Mouse (Mus musculus) intestine, embryonic 15.5 days (tissue): ENCODE data around the gene Tspoap1. TPM values are rescaled to one million over a fixed set of nuclear protein-coding genes. Genes with fewer than 3 reads are reported as not detected.

Experiments used
- ATAC-seq: fragments of 200-750 bp; cut with Nextera tagmentation; 2 replicates; pipeline ENCODE4 v1.8.0; 2017; ENCODE audit warnings: moderate TSS enrichment, moderate library complexity
- H3K27ac ChIP-seq: fragments of 300-500 bp; sonication (generic); 2 replicates; pipeline ENCODE4 v1.5.1; 2015; ENCODE audit warnings: mild to moderate bottlenecking, inconsistent platforms
- H3K27me3 ChIP-seq: fragments of 300-500 bp; sonication (generic); replicated peaks from 2 replicates; pipeline ENCODE4 v1.6.1; 2015; ENCODE audit warnings: inconsistent platforms
- H3K36me3 ChIP-seq: fragments of 300-500 bp; sonication (generic); 2 replicates; pipeline ENCODE4 v1.6.1; 2015; ENCODE audit warnings: inconsistent platforms
- H3K4me1 ChIP-seq: fragments of 300-500 bp; sonication (generic); replicated peaks from 2 replicates; pipeline ENCODE4 v1.6.1; 2015; ENCODE audit warnings: inconsistent platforms
- H3K4me2 ChIP-seq: fragments of 300-500 bp; sonication (generic); replicated peaks from 2 replicates; pipeline ENCODE4 v1.6.1; 2015; ENCODE audit warnings: mild to moderate bottlenecking, inconsistent platforms
- H3K4me3 ChIP-seq: fragments of 300-500 bp; sonication (generic); replicated peaks from 2 replicates; pipeline ENCODE4 v1.5.1; 2015; ENCODE audit warnings: inconsistent platforms
- H3K9ac ChIP-seq: fragments of 300-500 bp; sonication (generic); 2 replicates; pipeline ENCODE4 v1.6.1; 2015; ENCODE audit warnings: inconsistent platforms
- H3K9me3 ChIP-seq: fragments of 300-500 bp; sonication (generic); 2 replicates; pipeline ENCODE4 v1.6.1; 2016; ENCODE audit warnings: inconsistent platforms
- WGBS: fragments of 180-500 bp; shearing (Covaris S2); methylation state at CpG from one replicate; pipeline ENCODE4 v1.1.7; 2015; 5-methylcytosine and 5-hydroxymethylcytosine counted together
- polyA plus RNA-seq: library from polyadenylated mRNA; unstranded; fragments of >200 nt; fragmentation: Nextera tagmentation; extraction: Ambion mirVana; gene quantifications from 2 replicates; pipeline ENCODE4 v1.2.1, GENCODE M21; 2015

Gene Tspoap1
- polyA plus RNA-seq, 1 experiment from 2014 or later = 0.96 TPM

DNA sequence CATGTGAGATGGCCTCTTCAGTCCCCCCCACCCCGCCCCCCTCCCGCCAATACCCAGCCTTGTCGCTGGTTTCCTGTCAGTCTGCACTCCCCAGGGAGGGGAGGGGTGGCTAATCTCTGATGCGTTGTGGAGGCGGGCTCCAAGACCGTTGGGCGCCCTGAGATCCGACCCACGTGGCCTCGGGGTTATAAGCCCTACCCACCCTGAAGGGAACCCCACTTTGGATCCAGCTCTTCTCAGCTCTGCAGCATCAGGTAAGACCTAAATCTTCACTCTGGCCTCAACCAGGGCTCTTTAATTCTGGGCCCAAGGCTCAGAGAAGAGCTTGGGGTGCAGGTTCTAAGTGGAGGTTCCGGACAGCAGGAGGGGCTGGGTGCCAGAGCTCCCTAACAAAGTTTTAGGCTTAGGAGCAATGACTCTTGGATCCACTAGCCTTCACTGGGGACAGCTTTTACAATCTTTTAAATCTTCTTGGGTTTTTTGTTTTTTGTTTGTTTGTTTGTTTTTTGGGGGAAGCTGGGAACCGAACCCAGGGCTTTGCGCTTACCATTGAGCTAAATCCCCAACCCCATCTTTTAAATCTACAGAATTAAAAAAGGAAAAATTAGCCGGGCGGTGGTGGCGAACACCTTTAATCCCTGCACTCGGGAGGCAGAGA lies 4.9 kb upstream of the Tspoap1 start:
- no peak overlapping the region for H3K4me2 ChIP-seq
- no peaks in the 10 kb centered on the region for H3K4me1 ChIP-seq
- H3K27ac ChIP-seq = no peak overlapping the region
- peak; percentile 60; the same call in 1 of the 2 replicates for ATAC-seq
- 77% methylated on average over 17 of the region's 17 CpGs for WGBS
- no peak overlapping the region for H3K9ac ChIP-seq
- no peak overlapping the region for H3K4me3 ChIP-seq
- no peaks in the 10 kb centered on the region for H3K9me3 ChIP-seq
- peaks cover 4% of the 10 kb centered on the region for H3K27me3 ChIP-seq
- H3K36me3 ChIP-seq = no peaks in the 10 kb centered on the region

DNA sequence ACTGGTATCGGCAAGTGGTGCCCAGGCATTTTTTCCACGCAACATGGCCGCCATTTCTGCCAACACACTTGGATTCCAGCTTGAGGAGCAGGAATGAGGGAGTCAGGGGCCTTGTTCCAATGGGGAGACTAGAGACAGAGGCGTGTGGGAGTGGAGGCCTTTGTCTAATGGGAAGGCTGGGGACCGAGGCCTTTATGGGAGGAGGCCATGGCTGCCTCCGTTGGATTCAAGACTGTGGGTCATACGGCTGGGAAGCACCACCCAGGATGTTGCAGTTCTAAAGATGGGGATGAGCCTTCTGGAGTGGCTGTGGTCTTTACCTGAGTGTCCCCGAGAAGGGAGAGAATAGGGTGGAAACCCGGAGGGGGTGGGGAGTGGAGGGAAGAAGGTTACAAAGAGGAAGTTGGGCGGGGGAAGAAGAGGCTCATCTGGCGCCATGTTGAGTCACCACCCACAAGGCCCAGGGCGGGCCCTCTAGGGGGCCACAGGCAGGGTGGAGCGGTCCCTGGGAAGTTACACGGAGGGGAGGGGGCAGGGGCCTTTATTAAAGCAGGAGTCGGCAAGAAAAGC lies 4.0 kb upstream of the Tspoap1 start:
- no peaks in the 10 kb centered on the region for H3K4me1 ChIP-seq
- ATAC-seq = no peak
- peaks cover 12% of the 10 kb centered on the region for H3K27me3 ChIP-seq
- H3K27ac ChIP-seq = 0 out of 2 replicates have a peak overlapping the region, but pooled peaks have one; percentile 13
- H3K4me3 ChIP-seq = peak overlapping the region; percentile 7; the same call in 1 of the 2 replicates
- WGBS = 85% methylated on average over 15 of the region's 15 CpGs
- no peak overlapping the region for H3K4me2 ChIP-seq
- no peak overlapping the region for H3K9ac ChIP-seq
- no peaks in the 10 kb centered on the region for H3K36me3 ChIP-seq
- no peaks in the 10 kb centered on the region for H3K9me3 ChIP-seq

DNA sequence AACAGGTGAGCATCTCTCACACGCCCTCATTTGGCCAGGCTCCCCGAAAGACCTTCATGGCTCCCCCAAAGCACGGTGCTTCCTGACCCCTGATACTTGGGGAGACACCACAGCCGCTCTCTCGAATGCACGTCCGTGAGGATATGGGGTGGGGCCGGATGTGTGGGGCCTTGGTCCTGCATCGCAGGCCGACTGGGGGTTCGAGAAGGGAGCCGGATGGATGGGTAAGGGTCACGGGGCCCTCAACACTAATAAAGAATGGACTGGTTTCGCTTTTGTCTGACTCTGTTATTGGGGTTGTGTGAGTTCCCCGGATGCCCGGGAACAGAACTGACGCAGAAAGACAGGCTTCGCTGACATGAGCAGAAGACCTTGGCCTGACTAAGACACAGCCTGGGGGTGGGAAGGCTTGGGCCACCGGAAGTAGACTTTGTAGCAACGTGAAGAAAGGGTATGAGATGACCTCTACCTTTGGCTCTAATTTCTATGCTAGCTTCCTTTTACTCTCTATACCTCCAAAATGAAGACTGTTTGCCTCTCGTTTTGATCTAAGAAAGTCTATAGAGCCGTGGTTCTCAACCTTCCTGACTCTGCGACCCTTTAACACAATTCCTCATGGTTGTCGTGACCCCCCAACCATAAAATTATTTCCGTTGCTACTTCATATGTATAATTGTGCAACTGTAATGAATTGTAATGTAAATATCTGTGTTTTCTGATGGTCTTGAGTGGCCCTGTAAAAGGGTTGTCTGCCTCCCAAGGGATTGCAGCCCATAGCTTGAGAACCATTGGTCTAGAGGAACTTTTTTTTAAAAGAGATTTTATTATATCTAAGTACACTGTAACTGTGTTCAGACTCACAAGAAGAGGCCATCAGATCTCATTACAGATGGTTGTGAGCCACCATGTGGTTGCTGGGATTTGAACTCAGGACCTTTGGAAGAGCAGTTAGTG lies 3.1 kb upstream of the Tspoap1 start:
- H3K9me3 ChIP-seq = no peaks in the 10 kb centered on the region
- H3K27me3 ChIP-seq = peaks cover 22% of the 10 kb centered on the region
- no peak overlapping the region for H3K27ac ChIP-seq
- no peak overlapping the region for H3K9ac ChIP-seq
- H3K4me2 ChIP-seq = no peak overlapping the region
- no peaks in the 10 kb centered on the region for H3K4me1 ChIP-seq
- no peak for ATAC-seq
- no peaks in the 10 kb centered on the region for H3K36me3 ChIP-seq
- H3K4me3 ChIP-seq = no peak overlapping the region; the same call in 1 of the 2 replicates
- WGBS = 88% methylated on average over 25 of the region's 25 CpGs

DNA sequence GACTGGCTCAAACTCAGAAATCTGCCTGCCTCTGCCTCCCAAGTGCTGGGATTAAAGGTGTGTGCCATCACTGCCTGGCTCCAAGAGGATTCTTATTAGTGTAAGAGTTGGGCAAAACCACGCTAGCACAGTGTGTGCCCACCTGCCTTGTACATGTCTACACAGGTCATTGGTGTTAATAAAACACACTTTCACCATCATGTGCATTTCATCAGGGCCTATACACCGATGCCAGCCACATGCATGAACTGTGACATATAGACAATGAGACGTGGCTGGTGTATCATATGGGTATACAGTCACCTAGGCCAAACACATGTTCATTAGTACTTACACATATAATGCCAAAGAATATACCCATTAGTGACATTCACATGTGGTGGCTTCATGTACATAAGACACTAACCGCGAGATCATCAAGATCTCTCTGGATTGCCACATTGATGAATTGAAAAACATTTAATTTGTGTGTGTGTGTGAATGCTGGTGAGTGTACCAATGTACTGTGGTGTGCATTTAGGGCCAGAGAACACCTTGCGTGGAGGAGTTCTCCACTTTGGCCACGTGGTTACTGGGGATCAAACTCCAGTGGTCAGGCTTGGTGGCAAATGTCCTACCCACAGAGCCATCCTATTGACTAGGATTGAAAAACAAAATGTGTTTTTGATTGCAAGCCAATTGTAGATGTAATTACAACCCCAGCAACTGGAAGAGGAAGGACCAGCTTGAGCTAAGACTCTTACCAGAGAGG lies 2.0 kb upstream of the Tspoap1 start:
- no peaks in the 10 kb centered on the region for H3K9me3 ChIP-seq
- H3K4me3 ChIP-seq = no peak overlapping the region

DNA sequence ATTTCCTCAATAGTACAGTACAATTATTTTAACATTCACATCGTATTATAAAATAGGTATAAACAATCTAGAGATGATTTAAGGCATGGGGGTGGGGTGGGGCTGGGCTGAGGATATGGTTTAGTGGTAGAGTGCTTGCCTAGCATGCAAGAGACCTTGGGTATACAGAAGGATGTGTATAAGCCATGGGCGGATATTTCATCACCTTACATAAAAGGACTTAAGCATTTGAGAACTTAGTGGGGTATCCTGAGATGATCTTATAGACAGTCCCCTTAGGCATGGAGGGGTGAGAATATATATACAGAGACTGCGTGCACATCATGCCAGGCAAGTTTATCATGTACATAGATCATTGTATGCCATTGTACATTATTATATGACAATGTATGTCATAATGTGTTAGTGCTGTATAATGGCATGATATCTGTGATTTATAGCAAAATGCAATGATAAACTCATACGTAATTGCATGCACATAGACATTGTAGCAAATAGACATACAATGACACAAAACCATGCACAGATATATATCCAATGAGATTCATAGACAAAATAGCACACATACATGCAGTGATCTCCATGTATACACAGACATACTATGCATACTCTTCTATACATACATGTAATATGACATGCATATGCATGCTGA lies 1.3 kb upstream of the Tspoap1 start:
- peaks cover 7% of the 10 kb centered on the region for H3K4me1 ChIP-seq
- H3K36me3 ChIP-seq = no peaks in the 10 kb centered on the region
- no peak overlapping the region for H3K27ac ChIP-seq
- no peaks in the 10 kb centered on the region for H3K9me3 ChIP-seq
- no peak overlapping the region for H3K9ac ChIP-seq
- 65% methylated on average over 4 of the region's 4 CpGs for WGBS
- H3K27me3 ChIP-seq = peaks cover 40% of the 10 kb centered on the region
- H3K4me2 ChIP-seq = no peak overlapping the region
- no peak for ATAC-seq
- no peak overlapping the region for H3K4me3 ChIP-seq

More for the DNA sequence above, 2.0 kb upstream of the Tspoap1 start:
- Histone ChIP-seq H3K9ac (no peak overlapping the region), H3K27me3 (peaks cover 32% of the 10 kb centered on the region), H3K27ac (no peak overlapping the region), H3K4me1 (peaks cover under 1% of the 10 kb centered on the region; the same call in 1 of the 2 replicates), H3K4me2 (no peak overlapping the region), H3K36me3 (no peaks in the 10 kb centered on the region)
- no peak for ATAC-seq
- 77% methylated on average over 7 of the region's 7 CpGs for WGBS

DNA sequence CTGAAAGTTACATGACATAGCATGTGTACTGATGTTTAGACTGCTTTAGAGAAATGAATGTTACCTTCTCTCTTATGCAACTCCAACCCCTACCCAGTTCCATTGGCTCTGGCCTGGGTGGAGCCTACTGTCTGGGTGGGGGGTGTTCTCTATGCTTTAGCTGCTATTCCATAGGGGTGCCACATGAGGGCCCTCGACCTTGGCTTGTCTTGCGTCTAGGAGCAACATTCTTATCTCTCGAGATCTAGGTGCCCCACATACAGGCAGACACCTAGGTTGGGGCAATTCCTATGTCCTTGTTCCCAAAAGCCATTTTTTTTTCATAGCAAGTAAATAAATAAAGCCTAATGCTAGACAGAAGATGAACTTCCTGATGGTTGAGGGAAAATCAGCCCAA lies 734 bp upstream of the Tspoap1 start:
- no peaks in the 10 kb centered on the region for H3K36me3 ChIP-seq
- H3K4me1 ChIP-seq = peaks cover 13% of the 10 kb centered on the region
- ATAC-seq = no peak
- H3K9ac ChIP-seq = no peak overlapping the region
- peaks cover 45% of the 10 kb centered on the region for H3K27me3 ChIP-seq
- no peak overlapping the region for H3K27ac ChIP-seq
- H3K4me2 ChIP-seq = no peak overlapping the region
- no peak overlapping the region for H3K4me3 ChIP-seq
- H3K9me3 ChIP-seq = no peaks in the 10 kb centered on the region
- WGBS = 3% methylated on average over 3 of the region's 3 CpGs

DNA sequence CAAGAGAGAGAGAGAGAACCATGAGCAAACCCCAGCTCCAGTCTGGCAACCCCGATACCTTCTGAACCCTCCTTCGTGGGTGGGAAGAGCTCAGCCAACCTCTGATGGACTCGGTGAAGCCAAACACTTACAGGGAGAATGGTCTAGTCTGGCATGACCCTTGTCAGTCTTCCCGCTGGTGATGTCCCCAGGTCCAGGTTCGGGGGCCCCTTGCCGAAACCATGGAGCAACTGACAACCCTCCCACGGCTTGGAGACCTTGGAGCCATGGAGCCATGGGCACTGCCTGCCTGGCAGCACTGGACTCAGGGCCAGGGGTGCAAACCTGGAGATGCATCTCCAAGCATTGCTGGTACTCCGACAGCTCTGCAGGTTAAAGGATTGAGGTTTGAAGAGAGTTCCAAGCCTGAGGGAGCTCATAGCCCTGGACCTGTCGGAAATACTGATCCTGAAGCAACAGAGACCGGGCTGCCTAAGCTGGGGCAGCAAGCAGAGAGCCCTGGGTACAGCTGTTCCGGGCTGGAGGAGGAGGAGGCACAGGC lies 910 bp downstream of the Tspoap1 start:
- Histone ChIP-seq H3K4me3 (no peak overlapping the region), H3K4me1 (peaks cover 13% of the 10 kb centered on the region), H3K9me3 (no peaks in the 10 kb centered on the region), H3K27me3 (peaks cover 61% of the 10 kb centered on the region), H3K9ac (no peak overlapping the region), H3K27ac (no peak overlapping the region), H3K36me3 (no peaks in the 10 kb centered on the region), H3K4me2 (no peak overlapping the region)
- no peak for ATAC-seq
- WGBS = 74% methylated on average over 11 of the region's 11 CpGs

DNA sequence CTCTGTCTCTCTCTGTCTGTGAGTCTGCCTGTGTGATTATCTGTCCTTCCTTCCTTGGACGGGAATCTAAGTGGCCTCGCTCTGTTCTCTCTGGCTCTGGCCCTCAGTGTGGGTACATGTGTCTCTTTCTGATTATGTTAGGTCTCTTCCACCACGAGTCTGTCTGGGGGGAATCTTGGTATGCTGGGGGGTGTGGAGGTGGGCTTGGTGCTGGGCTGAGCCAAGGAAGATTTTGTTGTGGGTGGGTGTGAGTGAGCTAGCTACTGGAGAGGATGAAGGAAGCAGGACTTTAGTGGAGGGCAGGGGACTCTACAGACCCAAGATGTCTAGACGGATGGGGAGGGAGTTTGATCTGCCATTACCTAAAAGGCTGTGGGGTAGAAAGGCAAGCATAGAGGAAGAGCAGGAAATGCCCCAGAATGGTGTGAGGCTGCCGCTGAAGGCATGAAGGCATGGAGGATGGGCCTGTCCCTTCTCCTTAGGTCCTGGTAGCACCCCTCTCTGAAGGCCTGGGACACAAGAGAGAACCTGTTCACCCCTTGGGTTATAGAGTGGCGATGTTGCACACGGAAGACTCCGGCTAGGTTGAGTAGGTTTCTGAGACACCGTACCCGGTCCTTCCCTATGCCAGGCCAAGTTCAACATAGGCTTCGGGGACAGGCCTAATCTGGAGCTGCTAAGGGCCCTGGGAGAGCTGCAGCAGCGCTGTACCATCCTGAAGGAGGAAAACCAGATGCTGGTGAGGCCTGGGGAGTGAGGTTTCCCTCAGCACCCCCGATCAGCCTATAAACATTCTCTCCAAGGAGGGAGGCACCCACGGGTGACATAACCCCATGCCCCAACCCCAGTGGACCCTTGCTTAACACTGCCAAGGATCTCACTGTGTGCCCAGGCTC lies 1.7 kb downstream of the Tspoap1 start:
- WGBS = 77% methylated on average over 14 of the region's 14 CpGs
- H3K27me3 ChIP-seq = peaks cover 66% of the 10 kb centered on the region
- ATAC-seq = no peak

DNA sequence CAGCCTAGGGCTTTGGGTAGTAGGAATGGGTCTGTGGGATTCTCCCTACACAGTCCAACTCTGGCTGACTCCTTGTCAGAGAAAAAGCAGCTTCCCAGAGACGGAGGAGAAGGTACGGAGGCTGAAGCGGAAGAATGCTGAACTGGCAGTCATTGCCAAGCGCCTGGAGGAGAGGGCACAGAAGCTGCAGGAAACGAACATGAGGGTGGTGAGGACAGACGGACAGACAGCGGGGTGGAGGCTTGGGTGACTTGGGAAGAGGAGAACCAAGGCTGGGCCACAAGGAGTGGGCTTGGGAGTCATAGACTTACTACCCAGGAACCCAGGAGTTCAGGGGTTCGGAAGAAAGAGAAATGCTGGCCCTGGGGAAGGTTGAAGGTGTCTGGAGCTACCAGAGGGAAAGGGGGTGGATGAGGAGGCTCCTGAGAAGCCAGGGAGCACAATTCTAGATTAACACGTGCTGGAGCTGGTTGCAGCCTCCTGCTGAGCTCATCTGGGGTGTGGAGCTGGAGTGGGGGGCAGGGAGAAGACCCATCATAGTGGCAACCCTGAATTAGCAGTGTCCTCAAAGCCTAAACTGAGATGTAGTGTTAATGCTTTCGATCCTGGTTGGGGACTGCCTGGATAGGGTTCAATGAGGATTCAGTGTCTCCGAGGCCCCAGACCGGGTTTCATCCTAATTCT lies 2.5 kb downstream of the Tspoap1 start:
- Histone ChIP-seq H3K4me3 (peak overlapping the region; percentile 48; the same call in 1 of the 2 replicates), H3K4me2 (peak overlapping the region; percentile 99; the same call in 1 of the 2 replicates), H3K27me3 (peaks cover 66% of the 10 kb centered on the region), H3K27ac (no peak overlapping the region), H3K4me1 (peaks cover 13% of the 10 kb centered on the region), H3K36me3 (no peaks in the 10 kb centered on the region), H3K9me3 (no peaks in the 10 kb centered on the region), H3K9ac (no peak overlapping the region)
- ATAC-seq = no peak
- WGBS = 43% methylated on average over 12 of the region's 12 CpGs

More for the DNA sequence above, 1.7 kb downstream of the Tspoap1 start:
- Histone ChIP-seq H3K27ac (no peak overlapping the region), H3K4me1 (peaks cover 13% of the 10 kb centered on the region), H3K36me3 (no peaks in the 10 kb centered on the region), H3K4me3 (no peak overlapping the region), H3K9me3 (no peaks in the 10 kb centered on the region), H3K9ac (no peak overlapping the region), H3K4me2 (no peak overlapping the region)

DNA sequence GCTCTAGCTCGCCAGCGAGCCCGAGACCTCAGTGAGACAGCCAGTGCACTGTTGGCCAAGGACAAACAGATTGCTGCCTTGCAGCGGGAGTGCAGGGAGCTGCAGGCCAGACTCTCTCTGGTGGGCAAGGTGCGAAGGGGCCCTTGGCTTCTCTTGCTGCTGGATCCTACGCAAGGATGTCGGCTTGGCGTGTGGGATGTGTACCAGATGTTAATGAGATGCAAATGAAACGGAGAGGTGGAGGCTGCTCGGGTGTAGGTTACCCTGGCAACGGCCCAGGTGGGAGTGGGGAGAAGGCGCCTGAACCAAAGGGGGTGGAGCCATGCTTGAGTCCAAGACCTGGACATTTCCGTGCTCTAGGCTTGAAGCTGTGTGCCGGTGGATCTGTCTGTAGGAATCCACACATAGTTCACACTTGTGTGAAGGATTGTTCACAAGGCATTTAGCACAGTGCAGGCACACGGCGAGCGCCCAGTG lies 3.2 kb downstream of the Tspoap1 start:
- Histone ChIP-seq H3K4me3 (peak overlapping the region; percentile 48), H3K27me3 (peaks cover 66% of the 10 kb centered on the region), H3K4me1 (peaks cover 13% of the 10 kb centered on the region), H3K36me3 (no peaks in the 10 kb centered on the region), H3K27ac (no peak overlapping the region), H3K9ac (0 out of 2 replicates have a peak overlapping the region, but pooled peaks have one; percentile 53), H3K9me3 (no peaks in the 10 kb centered on the region), H3K4me2 (peak overlapping the region; percentile 99)
- 3% methylated on average over 17 of the region's 17 CpGs for WGBS
- ATAC-seq = peak; percentile 63
